Mouse (Mus musculus): ENCODE measurements around the gene Tiam2.

The Tiam2 gene

GRCm38 (mm10) chr17:3560534-3560933 lies 234.2 kb downstream of the Tiam2 start:
- no peak for TF ChIP-seq GATA4 (IDR thresholded peaks at IDR 0.05; ENCODE audit: insufficient replicate concordance, low read length)

- no peak for TF ChIP-seq GATA4 (IDR thresholded peaks at IDR 0.05; ENCODE audit: insufficient replicate concordance, low read length)
These were observed 236.0 kb downstream of the Tiam2 start for GRCm38 (mm10) chr17:3562405-3562804.

- no peak for TF ChIP-seq GATA4 (IDR thresholded peaks at IDR 0.05; ENCODE audit: insufficient replicate concordance, low read length)
These were observed 244.5 kb downstream of the Tiam2 start for GRCm38 (mm10) chr17:3570876-3571275.
